Mouse (Mus musculus): ENCODE data around the gene Sumf1.

Sumf1 gene

DNA sequence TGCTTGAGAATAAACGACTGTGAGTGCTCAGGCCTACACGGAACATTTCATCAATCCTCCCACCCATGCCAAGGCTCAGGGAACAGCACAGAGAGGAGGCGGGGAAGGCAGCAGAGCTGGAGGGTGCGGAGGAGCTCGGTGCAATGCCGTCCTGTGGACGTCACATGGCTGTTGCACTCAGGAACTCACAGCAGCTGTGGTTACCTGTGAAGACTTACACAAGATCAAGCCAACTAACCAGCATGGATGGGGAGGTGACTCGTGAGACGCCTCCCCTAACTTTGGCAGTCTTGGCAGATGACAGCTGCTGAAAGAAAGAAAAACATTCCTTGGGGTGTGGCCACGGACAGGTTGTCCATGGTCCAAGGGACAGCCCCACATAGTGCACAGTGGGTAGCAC, 110.8 kb downstream of the Sumf1 start:
- no peak for DNase-seq

GRCm38 (mm10) chr6:108073931-108074330, 111.5 kb downstream of the Sumf1 start:
- DNase-seq, result no peak

DNA sequence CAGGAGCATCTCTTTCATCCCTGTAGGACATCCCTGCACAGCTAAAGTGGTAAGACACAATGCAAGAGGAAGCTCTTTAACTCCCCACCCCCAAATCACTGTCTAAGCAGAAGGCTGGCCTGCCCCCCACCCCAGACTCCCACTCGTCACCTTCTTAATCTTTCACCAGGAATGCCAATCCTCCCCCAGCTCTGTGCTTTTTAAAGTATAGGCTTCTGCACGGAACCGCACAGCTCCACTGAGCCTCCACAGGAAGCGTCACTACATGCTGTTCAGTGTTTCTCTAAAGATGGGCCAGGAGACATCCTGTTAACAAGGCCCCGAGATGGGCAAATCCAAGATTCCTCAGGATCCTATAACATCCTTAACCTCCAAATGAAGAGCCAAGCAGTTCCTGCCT, 112.3 kb downstream of the Sumf1 start:
- no peak for DNase-seq

DNA sequence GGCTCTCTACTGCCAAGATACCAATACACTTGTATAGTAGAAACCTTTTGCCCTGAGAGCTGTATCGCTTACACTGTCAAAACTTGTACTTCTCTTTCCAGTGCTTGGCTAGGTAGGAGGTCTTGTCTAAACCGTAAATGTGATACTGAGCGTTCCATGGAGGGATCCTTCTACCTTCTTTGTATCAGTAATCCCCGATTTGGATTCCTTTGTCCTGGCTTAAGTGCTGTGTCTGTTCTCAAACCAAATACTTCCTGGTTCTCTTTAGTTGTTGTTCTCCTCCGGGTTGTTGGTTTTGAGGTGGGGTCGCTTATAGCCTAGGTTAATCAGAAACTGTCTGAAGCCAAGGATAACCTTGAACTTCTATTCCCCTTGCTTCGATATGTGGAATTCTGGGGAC, 114.4 kb downstream of the Sumf1 start:
- no peak for DNase-seq

DNA sequence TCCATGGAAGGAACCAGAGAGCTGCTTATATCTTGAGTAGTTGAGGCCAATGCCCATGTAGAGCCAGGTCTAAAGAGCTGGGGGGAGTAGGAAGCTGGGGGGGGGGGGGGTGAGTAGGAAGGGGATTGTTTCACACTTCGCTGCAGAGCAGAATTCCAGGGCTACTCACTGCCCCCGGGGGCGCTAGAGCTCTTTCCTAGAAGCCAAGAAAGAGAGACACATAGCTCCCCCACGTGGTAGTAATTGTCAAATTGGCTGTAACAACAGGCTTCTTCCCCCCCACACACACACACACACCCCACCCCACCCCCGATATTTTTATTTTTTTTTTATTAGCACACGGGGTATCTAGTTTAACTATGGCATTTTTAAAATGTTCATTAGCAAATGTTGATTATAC, 119.8 kb downstream of the Sumf1 start:
- DNase-seq, result peak; percentile 95

- peak; percentile 96 for DNase-seq
Observed at GRCm38 (mm10) chr6:108064918-108065526, 120.4 kb downstream of the Sumf1 start, which contains the start of gene Setmar. Gene Setmar (plus strand): TSS chr6:108065045.

GRCm38 (mm10) chr6:108061121-108061520, 124.3 kb downstream of the Sumf1 start:
- DNase-seq, result no peak

DNA sequence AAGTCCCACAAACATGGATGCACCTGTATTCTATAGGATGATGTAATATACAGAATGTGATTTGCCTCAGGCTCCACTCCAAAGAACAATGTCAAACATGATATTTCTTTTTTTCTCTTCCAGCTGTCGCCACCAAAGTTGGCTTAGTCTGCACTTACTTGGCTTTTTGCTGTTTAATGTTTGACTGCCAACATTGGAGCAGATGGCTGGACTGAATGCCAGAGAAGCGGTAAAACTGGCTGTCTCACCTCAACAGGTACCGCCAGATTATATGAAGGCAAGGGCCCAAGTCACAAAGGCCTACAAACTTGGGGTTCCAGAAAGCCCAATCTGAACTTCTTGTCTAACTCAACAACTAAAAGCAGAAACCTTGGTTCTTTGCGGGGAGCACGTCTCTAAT, 127.3 kb downstream of the Sumf1 start:
- DNase-seq, result no peak

- DNase-seq, result no peak
Observed at GRCm38 (mm10) chr6:108057353-108057752, 128.0 kb downstream of the Sumf1 start.

Measured in lung, postnatal 36 days (tissue).